Mouse (Mus musculus) testis, adult 2 months (tissue): Measurements from ENCODE around the gene Cadm4.

Experiments used
- CTCF ChIP-seq: fragments of 200-500 bp; IDR thresholded peaks from 2 replicates; pipeline ENCODE4 v1.5.1; 2012; ENCODE audit warnings: low read depth, mild to moderate bottlenecking, inconsistent platforms, low read length, moderate library complexity; ENCODE audit not compliant: control insufficient read depth, insufficient read depth, insufficient replicate concordance
- POLR2A ChIP-seq: fragments of 200-500 bp; IDR thresholded peaks from 2 replicates; pipeline ENCODE4 v1.6.1; 2012; ENCODE audit warnings: low read depth, mild to moderate bottlenecking, inconsistent platforms, low read length, moderate library complexity; ENCODE audit not compliant: control insufficient read depth

DNA sequence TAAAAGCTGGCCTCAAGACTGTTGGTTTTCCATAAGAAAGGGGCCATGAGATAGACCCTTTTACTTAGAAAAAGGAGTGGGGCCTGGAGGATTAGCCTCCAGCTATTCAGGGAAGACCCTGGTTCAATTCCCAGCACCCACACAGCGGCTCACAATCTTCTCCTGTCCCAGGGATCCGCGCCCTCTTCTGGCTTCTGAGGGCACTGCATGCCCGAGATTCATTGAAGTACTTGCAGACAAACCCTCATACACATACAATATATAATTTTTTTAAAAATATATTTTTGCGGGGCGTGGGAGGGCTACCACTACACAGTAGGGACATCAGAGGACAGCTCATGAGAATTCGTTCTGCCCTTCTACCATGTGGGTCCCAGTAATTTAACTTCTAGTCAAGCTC, 19.1 kb downstream of the Cadm4 start:
- TF ChIP-seq POLR2A (no peak), CTCF (peak; percentile 46; the same call in 1 of the 2 replicates)
